Mouse (Mus musculus) intestine, embryonic 15.5 days (tissue): ENCODE measurements around the gene Il6ra. TPM values are rescaled to one million over a fixed set of nuclear protein-coding genes. Genes with fewer than 3 reads are reported as not detected.
A peak's percentile ranks its signal among the peaks of the same experiment; 100 is the strongest.

Experiments used
- ATAC-seq: fragments of 200-750 bp; cut with Nextera tagmentation; 2 replicates; pipeline ENCODE4 v1.8.0; 2017; ENCODE audit warnings: moderate TSS enrichment, moderate library complexity
- H3K27ac ChIP-seq: fragments of 300-500 bp; sonication (generic); 2 replicates; pipeline ENCODE4 v1.5.1; 2015; ENCODE audit warnings: mild to moderate bottlenecking, inconsistent platforms
- H3K27me3 ChIP-seq: fragments of 300-500 bp; sonication (generic); replicated peaks from 2 replicates; pipeline ENCODE4 v1.6.1; 2015; ENCODE audit warnings: inconsistent platforms
- H3K36me3 ChIP-seq: fragments of 300-500 bp; sonication (generic); 2 replicates; pipeline ENCODE4 v1.6.1; 2015; ENCODE audit warnings: inconsistent platforms
- H3K4me1 ChIP-seq: fragments of 300-500 bp; sonication (generic); replicated peaks from 2 replicates; pipeline ENCODE4 v1.6.1; 2015; ENCODE audit warnings: inconsistent platforms
- H3K4me2 ChIP-seq: fragments of 300-500 bp; sonication (generic); replicated peaks from 2 replicates; pipeline ENCODE4 v1.6.1; 2015; ENCODE audit warnings: mild to moderate bottlenecking, inconsistent platforms
- H3K4me3 ChIP-seq: fragments of 300-500 bp; sonication (generic); replicated peaks from 2 replicates; pipeline ENCODE4 v1.5.1; 2015; ENCODE audit warnings: inconsistent platforms
- H3K9ac ChIP-seq: fragments of 300-500 bp; sonication (generic); 2 replicates; pipeline ENCODE4 v1.6.1; 2015; ENCODE audit warnings: inconsistent platforms
- H3K9me3 ChIP-seq: fragments of 300-500 bp; sonication (generic); 2 replicates; pipeline ENCODE4 v1.6.1; 2016; ENCODE audit warnings: inconsistent platforms
- WGBS: fragments of 180-500 bp; shearing (Covaris S2); methylation state at CpG from one replicate; pipeline ENCODE4 v1.1.7; 2015; 5-methylcytosine and 5-hydroxymethylcytosine counted together
- polyA plus RNA-seq: library from polyadenylated mRNA; unstranded; fragments of >200 nt; fragmentation: Nextera tagmentation; extraction: Ambion mirVana; gene quantifications from 2 replicates; pipeline ENCODE4 v1.2.1, GENCODE M21; 2015

Il6ra gene
- polyA plus RNA-seq, 1 experiment from 2014 or later: 2.8 TPM

DNA sequence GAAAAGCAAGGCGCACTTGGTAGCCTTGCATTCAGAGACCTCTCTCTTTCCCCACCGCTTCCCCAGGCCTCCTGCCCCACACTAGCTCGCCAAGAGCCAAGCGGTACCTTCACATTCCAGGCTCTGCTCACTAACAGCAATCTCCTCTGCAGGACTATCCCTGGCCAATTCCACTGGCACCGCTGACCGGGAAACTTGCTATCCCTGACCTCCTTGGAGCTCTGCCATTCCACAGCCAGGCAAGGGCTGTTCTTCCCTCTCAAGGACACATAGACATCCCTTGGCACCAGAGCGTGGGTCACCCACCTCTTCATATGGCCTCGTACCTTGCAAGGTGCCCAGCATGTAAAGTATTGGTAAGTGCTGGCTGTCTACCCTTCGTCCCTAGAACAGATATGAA is 29.9 kb upstream of the Il6ra start:
- no peaks in the 10 kb centered on the region for H3K9me3 ChIP-seq
- H3K27me3 ChIP-seq: no peaks in the 10 kb centered on the region
- no peak overlapping the region for H3K4me3 ChIP-seq
- H3K4me1 ChIP-seq: no peaks in the 10 kb centered on the region
- no peak overlapping the region for H3K9ac ChIP-seq
- peaks cover 38% of the 10 kb centered on the region for H3K36me3 ChIP-seq
- 94% methylated on average over 9 of the region's 9 CpGs for WGBS
- H3K4me2 ChIP-seq: no peak overlapping the region
- H3K27ac ChIP-seq: no peak overlapping the region
- no peak for ATAC-seq

DNA sequence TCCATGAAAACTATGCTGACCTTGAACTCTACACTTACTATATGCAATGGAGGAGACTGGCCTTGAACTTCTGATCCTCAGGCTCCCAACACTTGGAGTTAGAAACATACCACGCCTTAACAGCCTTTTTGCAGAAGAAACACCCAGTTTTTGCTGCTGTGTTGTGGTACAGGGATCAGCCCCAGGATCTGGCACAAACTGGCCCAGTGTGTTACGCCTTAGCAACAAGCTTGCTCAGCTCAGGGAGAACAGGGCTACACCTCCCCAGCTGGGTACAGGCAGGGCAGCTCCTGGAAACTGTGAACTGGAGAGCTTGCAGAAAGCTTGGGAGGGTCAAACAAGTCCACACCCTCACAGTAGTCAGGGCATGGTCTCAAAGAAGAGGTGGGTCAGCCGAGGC is 23.5 kb upstream of the Il6ra start:
- 89% methylated on average over 3 of the region's 3 CpGs for WGBS
- no peak for ATAC-seq
- no peaks in the 10 kb centered on the region for H3K27me3 ChIP-seq
- H3K27ac ChIP-seq: no peak overlapping the region
- no peak overlapping the region for H3K4me2 ChIP-seq
- peaks cover 10% of the 10 kb centered on the region for H3K36me3 ChIP-seq
- no peak overlapping the region for H3K9ac ChIP-seq
- no peak overlapping the region for H3K4me3 ChIP-seq
- no peaks in the 10 kb centered on the region for H3K9me3 ChIP-seq
- H3K4me1 ChIP-seq: no peaks in the 10 kb centered on the region

- no peaks in the 10 kb centered on the region for H3K27me3 ChIP-seq
Observed at GRCm38 (mm10) chr3:89932925-89933324, 19.9 kb upstream of the Il6ra start.

GRCm38 (mm10) chr3:89928956-89929355 is 16.0 kb upstream of the Il6ra start:
- Histone ChIP-seq H3K9me3 (no peaks in the 10 kb centered on the region), H3K9ac (no peak overlapping the region), H3K27ac (no peak overlapping the region), H3K4me1 (no peaks in the 10 kb centered on the region), H3K27me3 (no peaks in the 10 kb centered on the region), H3K4me3 (no peak overlapping the region), H3K36me3 (no peaks in the 10 kb centered on the region), H3K4me2 (no peak overlapping the region)
- ATAC-seq: no peak
- 63% methylated on average over 4 of the region's 4 CpGs for WGBS

More at GRCm38 (mm10) chr3:89932925-89933324, 19.9 kb upstream of the Il6ra start:
- 87% methylated on average over 2 of the region's 2 CpGs for WGBS
- Histone ChIP-seq H3K4me1 (no peaks in the 10 kb centered on the region), H3K36me3 (no peaks in the 10 kb centered on the region), H3K4me2 (no peak overlapping the region), H3K4me3 (no peak overlapping the region), H3K27ac (no peak overlapping the region), H3K9me3 (no peaks in the 10 kb centered on the region), H3K9ac (no peak overlapping the region)
- no peak for ATAC-seq

DNA sequence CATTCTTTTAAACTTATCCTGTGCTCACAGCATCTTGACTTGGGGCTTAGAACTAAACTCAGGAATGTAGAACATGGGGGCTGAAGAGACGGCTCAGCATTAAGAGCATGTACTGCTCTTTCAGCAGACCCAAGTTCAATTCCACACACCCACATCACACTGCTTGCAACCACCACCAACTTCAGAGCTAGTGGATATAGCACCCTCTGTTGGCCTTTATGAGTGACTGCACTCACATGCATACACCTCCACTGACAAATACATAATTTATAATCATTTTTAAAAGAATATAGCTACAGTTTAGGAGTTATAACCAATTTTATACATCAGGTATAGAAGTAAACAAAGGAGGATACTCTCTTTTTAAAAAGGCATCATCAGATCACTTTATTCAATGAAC is 13.4 kb upstream of the Il6ra start:
- no peak overlapping the region for H3K4me3 ChIP-seq
- ATAC-seq: no peak
- no peaks in the 10 kb centered on the region for H3K4me1 ChIP-seq
- WGBS: 90% methylated on average over 1 of the region's 1 CpGs
- H3K27ac ChIP-seq: no peak overlapping the region
- H3K4me2 ChIP-seq: no peak overlapping the region
- no peaks in the 10 kb centered on the region for H3K9me3 ChIP-seq
- no peaks in the 10 kb centered on the region for H3K36me3 ChIP-seq
- H3K27me3 ChIP-seq: no peaks in the 10 kb centered on the region
- no peak overlapping the region for H3K9ac ChIP-seq

DNA sequence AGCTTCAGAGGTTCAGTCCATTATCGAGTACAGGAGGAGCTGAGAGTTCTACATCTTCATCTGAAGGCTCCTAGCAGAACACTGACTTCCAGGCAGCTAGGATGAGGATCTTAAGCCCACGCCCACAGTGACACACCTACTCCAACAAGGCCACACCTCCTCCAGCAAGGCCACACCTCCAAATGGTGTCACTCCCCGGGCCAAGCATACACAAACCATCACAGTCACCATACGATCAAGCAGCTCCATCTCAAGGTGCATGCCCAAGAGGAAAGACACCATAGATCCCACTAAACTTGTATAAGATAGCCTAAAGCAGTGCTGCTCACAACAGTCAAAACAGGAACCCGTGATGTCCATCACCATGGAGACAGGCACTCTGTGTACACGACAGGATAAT is 7.7 kb upstream of the Il6ra start:
- no peak for ATAC-seq
- WGBS: 60% methylated on average over 6 of the region's 6 CpGs
- Histone ChIP-seq H3K9ac (no peak overlapping the region), H3K27ac (no peak overlapping the region), H3K4me2 (no peak overlapping the region), H3K4me1 (no peaks in the 10 kb centered on the region), H3K4me3 (no peak overlapping the region), H3K36me3 (no peaks in the 10 kb centered on the region), H3K9me3 (no peaks in the 10 kb centered on the region), H3K27me3 (no peaks in the 10 kb centered on the region)

DNA sequence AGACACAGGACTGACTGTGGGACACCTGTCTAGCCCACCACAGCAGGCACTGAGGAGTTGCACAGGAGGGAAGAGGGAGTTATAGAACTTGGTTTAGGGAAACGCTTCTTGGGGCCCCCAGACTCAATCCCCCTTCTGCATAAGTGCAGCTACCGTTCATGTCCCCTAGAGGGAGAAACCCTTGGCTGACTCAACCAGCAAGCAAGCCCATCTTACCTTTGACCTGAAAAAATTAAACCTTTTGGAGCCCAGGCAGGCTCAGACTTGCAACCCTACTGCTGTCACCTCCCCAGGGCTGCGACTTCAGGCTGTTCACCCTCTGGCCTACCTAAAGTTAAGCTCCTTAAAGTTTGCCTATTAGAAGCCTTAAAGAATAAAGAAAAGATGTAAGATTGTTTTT is 4.4 kb upstream of the Il6ra start:
- WGBS: 62% methylated on average over 3 of the region's 3 CpGs

DNA sequence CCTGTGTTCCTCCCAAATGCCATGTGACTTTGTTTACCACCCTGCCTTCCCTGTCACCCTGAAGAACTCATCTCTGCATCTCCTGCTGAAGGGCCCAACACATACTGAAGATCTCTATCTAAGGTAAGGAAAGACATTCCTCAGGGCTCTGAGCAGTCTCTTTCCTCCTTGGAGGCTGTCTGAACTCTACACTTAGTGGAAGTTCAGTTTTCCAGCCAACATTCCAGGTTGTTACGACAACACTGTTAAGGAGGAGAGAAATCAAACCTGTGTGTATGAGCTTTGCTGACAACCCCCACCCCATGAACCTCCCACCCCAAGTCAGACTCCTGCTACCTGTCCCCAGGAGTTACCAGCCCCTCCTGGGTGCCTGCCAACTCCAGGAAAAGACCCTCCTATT is 3.6 kb upstream of the Il6ra start:
- Histone ChIP-seq H3K9ac (no peak overlapping the region), H3K27me3 (no peaks in the 10 kb centered on the region; the same call in 1 of the 2 replicates), H3K27ac (no peak overlapping the region), H3K4me1 (0 out of 2 replicates have a peak, but pooled peaks cover 10% of the 10 kb centered on the region), H3K4me3 (no peak overlapping the region), H3K4me2 (no peak overlapping the region), H3K36me3 (no peaks in the 10 kb centered on the region), H3K9me3 (no peaks in the 10 kb centered on the region)
- 55% methylated on average over 1 of the region's 1 CpGs for WGBS
- no peak for ATAC-seq

More for the DNA sequence above, 4.4 kb upstream of the Il6ra start:
- no peaks in the 10 kb centered on the region for H3K36me3 ChIP-seq
- no peak overlapping the region for H3K4me3 ChIP-seq
- no peak for ATAC-seq
- no peak overlapping the region for H3K27ac ChIP-seq
- H3K4me2 ChIP-seq: no peak overlapping the region
- no peak overlapping the region for H3K9ac ChIP-seq
- 0 out of 2 replicates have a peak, but pooled peaks cover 6% of the 10 kb centered on the region for H3K4me1 ChIP-seq
- no peaks in the 10 kb centered on the region for H3K9me3 ChIP-seq
- H3K27me3 ChIP-seq: no peaks in the 10 kb centered on the region; the same call in 1 of the 2 replicates

DNA sequence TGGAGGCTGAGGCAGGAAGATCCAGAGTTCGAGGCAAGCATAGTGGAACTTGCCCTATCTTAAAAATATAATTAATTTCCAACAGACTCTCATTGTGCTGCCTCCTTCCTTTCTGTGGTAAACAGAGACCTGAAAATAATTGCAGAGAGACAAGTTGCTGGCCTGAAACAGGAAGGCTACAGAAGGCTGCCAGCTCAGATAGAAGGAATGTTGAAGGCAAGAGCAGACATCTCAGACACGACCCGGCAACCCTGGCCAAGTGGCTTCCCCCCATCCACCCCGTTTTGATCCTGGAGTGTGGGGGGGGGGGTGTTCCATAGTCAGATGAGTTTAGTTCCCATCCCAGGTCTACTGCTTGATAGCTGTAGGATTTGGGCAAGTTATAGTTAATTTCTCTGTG is 1.7 kb upstream of the Il6ra start:
- Histone ChIP-seq H3K4me2 (no peak overlapping the region), H3K27me3 (no peaks in the 10 kb centered on the region; the same call in 1 of the 2 replicates), H3K27ac (no peak overlapping the region), H3K9me3 (no peaks in the 10 kb centered on the region), H3K9ac (no peak overlapping the region), H3K4me3 (no peak overlapping the region), H3K4me1 (peaks cover 13% of the 10 kb centered on the region; the same call in 1 of the 2 replicates), H3K36me3 (no peaks in the 10 kb centered on the region)
- ATAC-seq: no peak
- whole genome bisulfite sequencing: 74% methylated on average over 4 of the region's 4 CpGs

DNA sequence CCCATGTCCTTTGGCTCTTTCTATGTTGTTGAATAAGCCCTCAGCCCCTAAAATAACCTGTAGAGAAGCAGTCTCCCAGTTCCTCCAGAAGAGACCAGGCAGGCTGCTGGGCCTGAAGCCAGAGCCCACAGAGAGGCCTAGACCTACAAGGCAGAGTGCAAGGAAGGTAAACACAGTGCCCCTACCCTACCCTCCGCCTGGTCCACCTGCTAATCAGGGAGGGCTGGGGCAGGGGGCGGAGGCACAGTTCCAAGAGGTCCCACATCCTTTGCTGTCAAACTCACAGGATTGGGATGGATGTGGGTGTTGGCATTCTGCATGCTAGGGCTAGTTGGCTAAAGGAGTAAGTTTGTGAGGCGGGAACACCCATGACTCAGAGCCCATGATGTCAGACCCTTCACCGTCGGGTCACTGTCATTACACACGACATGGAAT is 871 bp downstream of the Il6ra start:
- ATAC-seq: no peak

GRCm38 (mm10) chr3:89911207-89911606 is 1.8 kb downstream of the Il6ra start:
- H3K36me3 ChIP-seq: no peaks in the 10 kb centered on the region
- no peak for ATAC-seq
- H3K27ac ChIP-seq: no peak overlapping the region
- WGBS: 73% methylated on average over 3 of the region's 3 CpGs
- H3K4me2 ChIP-seq: peak overlapping the region; percentile 14; the same call in 1 of the 2 replicates
- H3K4me1 ChIP-seq: peaks cover 14% of the 10 kb centered on the region; the same call in 1 of the 2 replicates
- H3K9me3 ChIP-seq: no peaks in the 10 kb centered on the region
- H3K9ac ChIP-seq: no peak overlapping the region
- no peak overlapping the region for H3K4me3 ChIP-seq
- H3K27me3 ChIP-seq: no peaks in the 10 kb centered on the region; the same call in 1 of the 2 replicates

More for the DNA sequence above, 871 bp downstream of the Il6ra start:
- Histone ChIP-seq H3K36me3 (no peaks in the 10 kb centered on the region), H3K4me2 (peak overlapping the region; percentile 99), H3K9me3 (no peaks in the 10 kb centered on the region), H3K9ac (no peak overlapping the region), H3K4me1 (peaks cover 14% of the 10 kb centered on the region; the same call in 1 of the 2 replicates), H3K27ac (no peak overlapping the region), H3K27me3 (no peaks in the 10 kb centered on the region; the same call in 1 of the 2 replicates), H3K4me3 (peak overlapping the region; percentile 55)
- WGBS: 37% methylated on average over 6 of the region's 6 CpGs

GRCm38 (mm10) chr3:89909703-89910542 is 3.1 kb downstream of the Il6ra start:
- WGBS: 46% methylated on average over 5 of the region's 5 CpGs
- Histone ChIP-seq H3K36me3 (no peaks in the 10 kb centered on the region), H3K4me3 (no peak overlapping the region), H3K4me2 (no peak overlapping the region), H3K4me1 (peaks cover 14% of the 10 kb centered on the region; the same call in 1 of the 2 replicates), H3K9ac (no peak overlapping the region), H3K9me3 (no peaks in the 10 kb centered on the region), H3K27ac (no peak overlapping the region), H3K27me3 (no peaks in the 10 kb centered on the region; the same call in 1 of the 2 replicates)
- no peak for ATAC-seq
